Mouse (Mus musculus): ENCODE results near the gene Krtap5-5. TPM values are rescaled to one million over a fixed set of nuclear protein-coding genes. Genes with fewer than 3 reads are reported as not detected.
"Not testable (repeated sequence)": the region's sequence is repeated elsewhere in the genome, so short reads cannot be mapped to it uniquely, and the experiment has no call there.

Gene Krtap5-5
- polyA plus RNA-seq, 1 experiment: not detected

GRCm38 (mm10) chr7:142211559-142211958 is 18.2 kb downstream of the Krtap5-5 start, which contains the start of gene Gm7579:
Gene Gm7579, plus strand, starts transcription at chr7:142211859.
- Histone ChIP-seq H3K4me1 (ENCODE audit: control insufficient read depth, insufficient read depth, low read length) (no peaks in the 10 kb centered on the region), H3K27ac (ENCODE audit: insufficient read depth, low read length) (no peak within 1 kb of the TSS), H3K4me3 (ENCODE audit: insufficient read depth, low read length) (no peak within 1 kb of the TSS)
- TF ChIP-seq POLR2A (IDR thresholded peaks at IDR 0.05; ENCODE audit: low read depth, low read length): no peak
- TF ChIP-seq CTCF (IDR thresholded peaks at IDR 0.05; ENCODE audit: borderline replicate concordance, insufficient read depth, low read length): no peak

GRCm38 (mm10) chr7:142206891-142207290 is 22.9 kb downstream of the Krtap5-5 start:
- H3K4me3 ChIP-seq (ENCODE audit: insufficient read depth, low read length); H3K27ac ChIP-seq (ENCODE audit: insufficient read depth, low read length); H3K4me1 ChIP-seq (ENCODE audit: control insufficient read depth, insufficient read depth, low read length): not testable (repeated sequence)

GRCm38 (mm10) chr7:142205488-142205887 is 24.3 kb downstream of the Krtap5-5 start:
- Histone ChIP-seq H3K4me3 (ENCODE audit: insufficient read depth, low read length) (no peak overlapping the region), H3K27ac (ENCODE audit: insufficient read depth, low read length) (no peak overlapping the region), H3K4me1 (ENCODE audit: control insufficient read depth, insufficient read depth, low read length) (no peaks in the 10 kb centered on the region)
- TF ChIP-seq CTCF (IDR thresholded peaks at IDR 0.05; ENCODE audit: borderline replicate concordance, insufficient read depth, low read length) (no peak), POLR2A (IDR thresholded peaks at IDR 0.05; ENCODE audit: low read depth, low read length) (no peak)

GRCm38 (mm10) chr7:142201064-142201463 is 28.7 kb downstream of the Krtap5-5 start, which contains the start of gene Krtap5-3:
Gene Krtap5-3, plus strand, starts transcription at chr7:142201364.
- no peaks in the 10 kb centered on the region for H3K4me1 ChIP-seq (ENCODE audit: control insufficient read depth, insufficient read depth, low read length)
- no peak within 1 kb of the TSS for H3K27ac ChIP-seq (ENCODE audit: insufficient read depth, low read length)
- H3K4me3 ChIP-seq (ENCODE audit: insufficient read depth, low read length): no peak within 1 kb of the TSS
- TF ChIP-seq POLR2A (IDR thresholded peaks at IDR 0.05; ENCODE audit: low read depth, low read length): no peak
- no peak for TF ChIP-seq CTCF (IDR thresholded peaks at IDR 0.05; ENCODE audit: borderline replicate concordance, insufficient read depth, low read length)

- TF ChIP-seq POLR2A (IDR thresholded peaks at IDR 0.05; ENCODE audit: low read depth, low read length) (no peak), CTCF (IDR thresholded peaks at IDR 0.05; ENCODE audit: borderline replicate concordance, insufficient read depth, low read length) (no peak)
- H3K27ac ChIP-seq (ENCODE audit: insufficient read depth, low read length): no peak overlapping the region
- no peak overlapping the region for H3K4me3 ChIP-seq (ENCODE audit: insufficient read depth, low read length)
- H3K4me1 ChIP-seq (ENCODE audit: control insufficient read depth, insufficient read depth, low read length): no peaks in the 10 kb centered on the region
These were observed 31.0 kb downstream of the Krtap5-5 start for GRCm38 (mm10) chr7:142198748-142199147.

GRCm38 (mm10) chr7:142190289-142190688 is 39.5 kb downstream of the Krtap5-5 start, which contains the start of gene Gm10153:
Gene Gm10153, minus strand, starts transcription at chr7:142190389.
- no peak within 1 kb of the TSS for H3K4me3 ChIP-seq (ENCODE audit: insufficient read depth, low read length)
- H3K4me1 ChIP-seq (ENCODE audit: control insufficient read depth, insufficient read depth, low read length): no peaks in the 10 kb centered on the region
- no peak within 1 kb of the TSS for H3K27ac ChIP-seq (ENCODE audit: insufficient read depth, low read length)
- TF ChIP-seq POLR2A (IDR thresholded peaks at IDR 0.05; ENCODE audit: low read depth, low read length) (no peak), CTCF (IDR thresholded peaks at IDR 0.05; ENCODE audit: borderline replicate concordance, insufficient read depth, low read length) (no peak)

- TF ChIP-seq CTCF (IDR thresholded peaks at IDR 0.05; ENCODE audit: borderline replicate concordance, insufficient read depth, low read length) (no peak), POLR2A (IDR thresholded peaks at IDR 0.05; ENCODE audit: low read depth, low read length) (no peak)
- Histone ChIP-seq H3K4me3 (ENCODE audit: insufficient read depth, low read length) (no peak overlapping the region), H3K4me1 (ENCODE audit: control insufficient read depth, insufficient read depth, low read length) (no peaks in the 10 kb centered on the region), H3K27ac (ENCODE audit: insufficient read depth, low read length) (no peak overlapping the region)
These were observed 41.6 kb downstream of the Krtap5-5 start for GRCm38 (mm10) chr7:142188156-142188555.

GRCm38 (mm10) chr7:142181021-142181420 is 48.8 kb downstream of the Krtap5-5 start:
- Histone ChIP-seq H3K4me3 (ENCODE audit: insufficient read depth, low read length) (no peak overlapping the region), H3K27ac (ENCODE audit: insufficient read depth, low read length) (no peak overlapping the region), H3K4me1 (ENCODE audit: control insufficient read depth, insufficient read depth, low read length) (no peaks in the 10 kb centered on the region)
- TF ChIP-seq POLR2A (IDR thresholded peaks at IDR 0.05; ENCODE audit: low read depth, low read length) (no peak), CTCF (IDR thresholded peaks at IDR 0.05; ENCODE audit: borderline replicate concordance, insufficient read depth, low read length) (no peak)

Other genes with a start within 250 kb of the Krtap5-5 start
- 15.2 and 15.9 TPM in 2 replicates for gene Mob2, start 168.9 kb downstream of the Krtap5-5 start, polyA plus RNA-seq (2011; ENCODE audit: insufficient read length, low read depth, missing spikeins)
- gene Dusp8, start 134.1 kb downstream of the Krtap5-5 start, polyA plus RNA-seq (2011; ENCODE audit: insufficient read length, low read depth, missing spikeins): 5.1 and 5.4 TPM in 2 replicates
- not detected in 2 replicates for gene Gm45618, start 109.2 kb downstream of the Krtap5-5 start, polyA plus RNA-seq (2011; ENCODE audit: insufficient read length, low read depth, missing spikeins)
- not detected in 2 replicates for gene Gm39115, start 93.9 kb downstream of the Krtap5-5 start, polyA plus RNA-seq (2011; ENCODE audit: insufficient read length, low read depth, missing spikeins)
- gene Gm45337, start 85.4 kb downstream of the Krtap5-5 start, polyA plus RNA-seq (2011; ENCODE audit: insufficient read length, low read depth, missing spikeins): not detected in 2 replicates
- gene Gm29735, start 72.9 kb downstream of the Krtap5-5 start, polyA plus RNA-seq (2011; ENCODE audit: insufficient read length, low read depth, missing spikeins): not detected in 2 replicates
- gene Gm4553, start 64.2 kb downstream of the Krtap5-5 start, polyA plus RNA-seq (2011; ENCODE audit: insufficient read length, low read depth, missing spikeins): not detected in 2 replicates
- not detected in 2 replicates for gene Krtap5-2, start 54.0 kb downstream of the Krtap5-5 start, polyA plus RNA-seq (2011; ENCODE audit: insufficient read length, low read depth, missing spikeins)
- gene Gm10153, start 39.6 kb downstream of the Krtap5-5 start, polyA plus RNA-seq (2011; ENCODE audit: insufficient read length, low read depth, missing spikeins): not detected in 2 replicates
- not detected in 2 replicates for gene Krtap5-3, start 28.6 kb downstream of the Krtap5-5 start, polyA plus RNA-seq (2011; ENCODE audit: insufficient read length, low read depth, missing spikeins)
- gene Gm7579, start 18.1 kb downstream of the Krtap5-5 start, polyA plus RNA-seq (2011; ENCODE audit: insufficient read length, low read depth, missing spikeins): not detected in 2 replicates
- not detected in 2 replicates for gene Gm40460, start 11.1 kb upstream of the Krtap5-5 start, polyA plus RNA-seq (2011; ENCODE audit: insufficient read length, low read depth, missing spikeins)
- gene Gm2431, start 28.4 kb upstream of the Krtap5-5 start, polyA plus RNA-seq (2011; ENCODE audit: insufficient read length, low read depth, missing spikeins): not detected in 2 replicates
- not detected in 2 replicates for gene Gm4559, start 44.4 kb upstream of the Krtap5-5 start, polyA plus RNA-seq (2011; ENCODE audit: insufficient read length, low read depth, missing spikeins)
- gene Krtap5-1, start 67.1 kb upstream of the Krtap5-5 start, polyA plus RNA-seq (2011; ENCODE audit: insufficient read length, low read depth, missing spikeins): not detected in 2 replicates
- gene Krtap5-4, start 73.6 kb upstream of the Krtap5-5 start, polyA plus RNA-seq (2011; ENCODE audit: insufficient read length, low read depth, missing spikeins): not detected in 2 replicates
- 6.0 and 6.5 TPM in 2 replicates for gene Ifitm10, start 143.8 kb upstream of the Krtap5-5 start, polyA plus RNA-seq (2011; ENCODE audit: insufficient read length, low read depth, missing spikeins)
- not detected in 2 replicates for gene Gm49369, start 152.7 kb upstream of the Krtap5-5 start, polyA plus RNA-seq (2011; ENCODE audit: insufficient read length, low read depth, missing spikeins)
- 617 and 890 TPM in 2 replicates for gene Ctsd, start 158.1 kb upstream of the Krtap5-5 start, polyA plus RNA-seq (2011; ENCODE audit: insufficient read length, low read depth, missing spikeins)
- 1.3 and 2.4 TPM in 2 replicates for gene Syt8, start 204.9 kb upstream of the Krtap5-5 start, polyA plus RNA-seq (2011; ENCODE audit: insufficient read length, low read depth, missing spikeins)
- gene Tnni2, start 211.8 kb upstream of the Krtap5-5 start, polyA plus RNA-seq (2011; ENCODE audit: insufficient read length, low read depth, missing spikeins): 1.1 TPM in 1 of 2 replicates, not detected in the other
- gene Lsp1, start 230.8 kb upstream of the Krtap5-5 start, polyA plus RNA-seq (2011; ENCODE audit: insufficient read length, low read depth, missing spikeins): 114 and 159 TPM in 2 replicates

Data from embryonic fibroblast, embryonic 13.5 days (primary cell).